Mouse (Mus musculus) intestine, embryonic 16.5 days (tissue): Measurements from ENCODE around the gene Prss36. TPM values are rescaled to one million over a fixed set of nuclear protein-coding genes. Genes with fewer than 3 reads are reported as not detected.
"Not testable (repeated sequence)": the region's sequence is repeated elsewhere in the genome, so short reads cannot be mapped to it uniquely, and the experiment has no call there.

ENCODE experiments used
- ATAC-seq: fragments of 200-750 bp; cut with Nextera tagmentation; 2 replicates; pipeline ENCODE4 v1.8.0; 2017; ENCODE audit warnings: moderate TSS enrichment, moderate library complexity
- H3K27ac ChIP-seq: fragments of 300-500 bp; sonication (generic); 2 replicates; pipeline ENCODE4 v1.5.1; 2014; ENCODE audit warnings: mild to moderate bottlenecking, low read length
- H3K27me3 ChIP-seq: fragments of 300-500 bp; sonication (generic); replicated peaks from 2 replicates; pipeline ENCODE4 v1.6.1; 2014; ENCODE audit warnings: low read length, control low read depth, mixed read lengths; ENCODE audit not compliant: control insufficient read depth, insufficient read depth
- H3K36me3 ChIP-seq: fragments of 300-500 bp; sonication (generic); 2 replicates; pipeline ENCODE4 v1.6.1; 2014; ENCODE audit warnings: low read length, control low read depth; ENCODE audit not compliant: control insufficient read depth, insufficient read depth
- H3K4me1 ChIP-seq: fragments of 300-500 bp; sonication (generic); 2 replicates; pipeline ENCODE4 v1.6.1; 2014; ENCODE audit warnings: low read length, control low read depth, mixed read lengths; ENCODE audit not compliant: control insufficient read depth, insufficient read depth
- H3K4me2 ChIP-seq: fragments of 300-500 bp; sonication (generic); 2 replicates; pipeline ENCODE4 v1.6.1; 2014; ENCODE audit warnings: low read depth, low read length, control low read depth
- H3K4me3 ChIP-seq: fragments of 300-500 bp; sonication (generic); 2 replicates; pipeline ENCODE4 v1.5.1; 2014; ENCODE audit warnings: mild to moderate bottlenecking, low read length
- H3K9ac ChIP-seq: fragments of 300-500 bp; sonication (generic); 2 replicates; pipeline ENCODE4 v1.6.1; 2014; ENCODE audit warnings: low read depth, low read length
- H3K9me3 ChIP-seq: fragments of 300-500 bp; sonication (generic); 2 replicates; pipeline ENCODE4 v1.6.1; 2016; ENCODE audit warnings: low read length, control low read depth; ENCODE audit not compliant: control insufficient read depth
- WGBS: fragments of 180-500 bp; shearing (Covaris S2); extraction: QIAGEN DNeasy Blood & Tissue Kit; methylation state at CpG from one replicate; pipeline ENCODE4 v1.1.7; 2014; 5-methylcytosine and 5-hydroxymethylcytosine counted together
- polyA plus RNA-seq: library from polyadenylated mRNA; unstranded; fragments of >200 nt; fragmentation: Nextera tagmentation; extraction: Ambion mirVana; gene quantifications from 2 replicates; pipeline ENCODE4 v1.2.1, GENCODE M21; 2015

Prss36 gene
- polyA plus RNA-seq, 1 experiment from 2014 or later = 9.6 TPM

GRCm38 (mm10) chr7:127967922-127968828 is 21.6 kb upstream of the Prss36 start:
- peaks cover 19% of the 10 kb centered on the region for H3K36me3 ChIP-seq
- H3K9ac ChIP-seq = peak overlapping the region; percentile 99
- peak overlapping the region; percentile 86 for H3K4me2 ChIP-seq
- no peaks in the 10 kb centered on the region for H3K27me3 ChIP-seq
- no peaks in the 10 kb centered on the region for H3K9me3 ChIP-seq
- WGBS = 1% methylated on average over 38 of the region's 42 CpGs
- H3K27ac ChIP-seq = peak overlapping the region; percentile 98
- ATAC-seq = peak; percentile 54
- peak overlapping the region; percentile 95 for H3K4me3 ChIP-seq
- peaks cover 12% of the 10 kb centered on the region for H3K4me1 ChIP-seq

- Histone ChIP-seq H3K27me3 (no peaks in the 10 kb centered on the region), H3K4me2 (peak within 1 kb of the TSS; percentile 86), H3K27ac (peak within 1 kb of the TSS; percentile 98), H3K36me3 (peaks cover 15% of the 10 kb centered on the region), H3K4me1 (peaks cover 12% of the 10 kb centered on the region), H3K9me3 (no peaks in the 10 kb centered on the region), H3K4me3 (peak within 1 kb of the TSS; percentile 95), H3K9ac (peak within 1 kb of the TSS; percentile 99)
- under 1% methylated on average over 92 of the region's 92 CpGs for WGBS
- peak; percentile 94 for ATAC-seq
Measured at GRCm38 (mm10) chr7:127967004-127967921, 20.7 kb upstream of the Prss36 start, which contains the start of gene Fus. Fus (plus strand) TSS chr7:127967457.

GRCm38 (mm10) chr7:127966371-127966918 is 19.9 kb upstream of the Prss36 start:
- WGBS = 12% methylated on average over 10 of the region's 10 CpGs
- peak overlapping the region; percentile 73 for H3K4me2 ChIP-seq
- peak overlapping the region; percentile 98 for H3K27ac ChIP-seq
- peak overlapping the region; percentile 99 for H3K9ac ChIP-seq
- ATAC-seq = peak; percentile 17
- H3K4me3 ChIP-seq = peak overlapping the region; percentile 95
- H3K36me3 ChIP-seq = peaks cover 8% of the 10 kb centered on the region; the same call in 1 of the 2 replicates
- no peaks in the 10 kb centered on the region for H3K9me3 ChIP-seq
- H3K4me1 ChIP-seq = peaks cover 12% of the 10 kb centered on the region
- no peaks in the 10 kb centered on the region for H3K27me3 ChIP-seq

- Histone ChIP-seq H3K9ac (no peak overlapping the region), H3K9me3 (no peaks in the 10 kb centered on the region), H3K4me3 (no peak overlapping the region), H3K36me3 (no peaks in the 10 kb centered on the region), H3K4me1 (no peaks in the 10 kb centered on the region), H3K4me2 (no peak overlapping the region), H3K27me3 (no peaks in the 10 kb centered on the region), H3K27ac (no peak overlapping the region)
- WGBS = 56% methylated on average over 5 of the region's 5 CpGs
- ATAC-seq = no peak
Measured at GRCm38 (mm10) chr7:127959364-127959763, 12.8 kb upstream of the Prss36 start.

GRCm38 (mm10) chr7:127952864-127953581 is 6.5 kb upstream of the Prss36 start:
- ATAC-seq = no peak

GRCm38 (mm10) chr7:127944614-127945013 is 1.9 kb downstream of the Prss36 start:
- no peak overlapping the region for H3K27ac ChIP-seq
- H3K27me3 ChIP-seq = peaks cover 13% of the 10 kb centered on the region
- ATAC-seq = peak; percentile 54; the same call in 1 of the 2 replicates
- peak overlapping the region; percentile 26 for H3K4me2 ChIP-seq
- H3K36me3 ChIP-seq = no peaks in the 10 kb centered on the region
- 7% methylated on average over 23 of the region's 23 CpGs for WGBS
- no peaks in the 10 kb centered on the region for H3K9me3 ChIP-seq
- H3K9ac ChIP-seq = peak overlapping the region; percentile 22
- H3K4me3 ChIP-seq = peak overlapping the region; percentile 9; the same call in 1 of the 2 replicates
- peaks cover 11% of the 10 kb centered on the region; the same call in 1 of the 2 replicates for H3K4me1 ChIP-seq

More at GRCm38 (mm10) chr7:127952864-127953581, 6.5 kb upstream of the Prss36 start:
- no peak overlapping the region for H3K4me2 ChIP-seq
- H3K27ac ChIP-seq = no peak overlapping the region
- 46% methylated on average over 13 of the region's 13 CpGs for WGBS
- H3K4me3 ChIP-seq = no peak overlapping the region
- H3K36me3 ChIP-seq = no peaks in the 10 kb centered on the region
- H3K9ac ChIP-seq = no peak overlapping the region
- H3K4me1 ChIP-seq = 0 out of 2 replicates have a peak, but pooled peaks cover 2% of the 10 kb centered on the region
- no peaks in the 10 kb centered on the region for H3K9me3 ChIP-seq
- no peaks in the 10 kb centered on the region for H3K27me3 ChIP-seq

GRCm38 (mm10) chr7:127942097-127942496 is 4.4 kb downstream of the Prss36 start:
- H3K9me3 ChIP-seq, H3K27ac ChIP-seq, H3K36me3 ChIP-seq, H3K4me1 ChIP-seq, H3K4me2 ChIP-seq, ATAC-seq, H3K4me3 ChIP-seq, H3K9ac ChIP-seq: not testable (repeated sequence)
- peaks cover 13% of the 10 kb centered on the region for H3K27me3 ChIP-seq
- WGBS = 53% methylated on average over 2 of the region's 2 CpGs

- WGBS = 51% methylated on average over 18 of the region's 18 CpGs
- Histone ChIP-seq H3K4me2 (peak overlapping the region; percentile 96), H3K27me3 (no peaks in the 10 kb centered on the region), H3K9me3 (no peaks in the 10 kb centered on the region), H3K4me3 (peak overlapping the region; percentile 79), H3K27ac (peak overlapping the region; percentile 69; the same call in 1 of the 2 replicates), H3K9ac (peak overlapping the region; percentile 89), H3K4me1 (peaks cover 39% of the 10 kb centered on the region), H3K36me3 (no peaks in the 10 kb centered on the region)
- no peak for ATAC-seq
Measured at GRCm38 (mm10) chr7:127936216-127936884, 10.2 kb downstream of the Prss36 start.
